Mouse (Mus musculus) embryonic facial prominence, embryonic 12.5 days (tissue): ENCODE data around the gene Kif18b. TPM values are rescaled to one million over a fixed set of nuclear protein-coding genes. Genes with fewer than 3 reads are reported as not detected.

Experiments used
- ATAC-seq: fragments of 200-750 bp; cut with Nextera tagmentation; 2 replicates; pipeline ENCODE4 v1.8.0; 2017; ENCODE audit not compliant: insufficient number of reproducible peaks, insufficient read depth, low FRiP score, low TSS enrichment
- H3K27ac ChIP-seq: fragments of 300-500 bp; sonication (generic); 2 replicates; pipeline ENCODE4 v1.5.1; 2016; ENCODE audit warnings: mild to moderate bottlenecking
- H3K27me3 ChIP-seq: fragments of 300-500 bp; sonication (generic); 2 replicates; pipeline ENCODE4 v1.6.1; 2016; ENCODE audit warnings: mild to moderate bottlenecking, moderate library complexity
- H3K36me3 ChIP-seq: fragments of 300-500 bp; sonication (generic); 2 replicates; pipeline ENCODE4 v1.6.1; 2016; ENCODE audit warnings: mild to moderate bottlenecking
- H3K4me1 ChIP-seq: fragments of 300-500 bp; sonication (generic); 2 replicates; pipeline ENCODE4 v1.6.1; 2016
- H3K4me2 ChIP-seq: fragments of 300-500 bp; sonication (generic); replicated peaks from 2 replicates; pipeline ENCODE4 v1.6.1; 2016; ENCODE audit warnings: mild to moderate bottlenecking, moderate library complexity
- H3K4me3 ChIP-seq: fragments of 300-500 bp; sonication (generic); 2 replicates; pipeline ENCODE4 v1.5.1; 2016; ENCODE audit warnings: mild to moderate bottlenecking
- H3K9ac ChIP-seq: fragments of 300-500 bp; sonication (generic); 2 replicates; pipeline ENCODE4 v1.6.1; 2016; ENCODE audit warnings: mild to moderate bottlenecking, moderate library complexity
- H3K9me3 ChIP-seq: fragments of 300-500 bp; sonication (generic); 2 replicates; pipeline ENCODE4 v1.6.1; 2016; ENCODE audit warnings: mild to moderate bottlenecking, moderate library complexity
- WGBS: fragments of 180-500 bp; shearing (Covaris S2); methylation state at CpG from one replicate; pipeline ENCODE4 v1.1.7; 2016; 5-methylcytosine and 5-hydroxymethylcytosine counted together
- polyA plus RNA-seq: library from polyadenylated mRNA; unstranded; fragments of >200 nt; fragmentation: Nextera tagmentation; extraction: Ambion mirVana; gene quantifications from 2 replicates; pipeline ENCODE4 v1.2.1, GENCODE M21; 2016

The Kif18b gene
- polyA plus RNA-seq, 1 experiment from 2014 or later = 10.6 TPM

GRCm38 (mm10) chr11:102895779-102896178 is 29.1 kb downstream of the Kif18b start:
- H3K9ac ChIP-seq = no peak overlapping the region
- no peak overlapping the region for H3K27ac ChIP-seq
- no peaks in the 10 kb centered on the region for H3K36me3 ChIP-seq
- 0 out of 2 replicates have a peak, but pooled peaks cover 4% of the 10 kb centered on the region for H3K4me1 ChIP-seq
- no peak overlapping the region for H3K4me3 ChIP-seq
- no peak overlapping the region for H3K4me2 ChIP-seq
- ATAC-seq = no peak
- peaks cover 46% of the 10 kb centered on the region for H3K27me3 ChIP-seq
- 79% methylated on average over 9 of the region's 9 CpGs for WGBS
- H3K9me3 ChIP-seq = no peaks in the 10 kb centered on the region

- Histone ChIP-seq H3K4me3 (no peak overlapping the region), H3K27me3 (peaks cover 46% of the 10 kb centered on the region)
- WGBS = 84% methylated on average over 4 of the region's 4 CpGs
Observed at GRCm38 (mm10) chr11:102894716-102895115, 30.2 kb downstream of the Kif18b start.

GRCm38 (mm10) chr11:102893015-102893651 is 31.8 kb downstream of the Kif18b start:
- 2% methylated on average over 43 of the region's 43 CpGs for WGBS
- Histone ChIP-seq H3K9ac (peak overlapping the region; percentile 41), H3K36me3 (no peaks in the 10 kb centered on the region), H3K4me1 (0 out of 2 replicates have a peak, but pooled peaks cover 6% of the 10 kb centered on the region), H3K4me3 (peak overlapping the region; percentile 37), H3K9me3 (no peaks in the 10 kb centered on the region), H3K27ac (no peak overlapping the region), H3K27me3 (peaks cover 49% of the 10 kb centered on the region), H3K4me2 (peak overlapping the region; percentile 58)
- ATAC-seq = peak; percentile 72; the same call in 1 of the 2 replicates

More at GRCm38 (mm10) chr11:102894716-102895115, 30.2 kb downstream of the Kif18b start:
- Histone ChIP-seq H3K36me3 (no peaks in the 10 kb centered on the region), H3K9ac (no peak overlapping the region), H3K4me1 (0 out of 2 replicates have a peak, but pooled peaks cover 4% of the 10 kb centered on the region), H3K27ac (no peak overlapping the region), H3K4me2 (no peak overlapping the region), H3K9me3 (no peaks in the 10 kb centered on the region)
- ATAC-seq = no peak

GRCm38 (mm10) chr11:102890096-102890495 is 34.8 kb downstream of the Kif18b start:
- H3K9ac ChIP-seq = no peak overlapping the region
- 60% methylated on average over 5 of the region's 5 CpGs for WGBS
- peaks cover 32% of the 10 kb centered on the region for H3K27me3 ChIP-seq
- no peak overlapping the region for H3K27ac ChIP-seq
- H3K4me1 ChIP-seq = 0 out of 2 replicates have a peak, but pooled peaks cover 9% of the 10 kb centered on the region
- no peaks in the 10 kb centered on the region for H3K36me3 ChIP-seq
- no peaks in the 10 kb centered on the region for H3K9me3 ChIP-seq
- ATAC-seq = no peak
- no peak overlapping the region for H3K4me3 ChIP-seq
- no peak overlapping the region for H3K4me2 ChIP-seq

- Histone ChIP-seq H3K27me3 (peaks cover 18% of the 10 kb centered on the region), H3K4me3 (no peak overlapping the region), H3K36me3 (no peaks in the 10 kb centered on the region), H3K9ac (no peak overlapping the region), H3K4me1 (0 out of 2 replicates have a peak, but pooled peaks cover 5% of the 10 kb centered on the region), H3K9me3 (no peaks in the 10 kb centered on the region), H3K4me2 (no peak overlapping the region), H3K27ac (no peak overlapping the region)
- no peak for ATAC-seq
- WGBS = 43% methylated on average over 3 of the region's 3 CpGs
Observed at GRCm38 (mm10) chr11:102888135-102888534, 36.8 kb downstream of the Kif18b start.

GRCm38 (mm10) chr11:102887433-102887832 is 37.5 kb downstream of the Kif18b start:
- no peak overlapping the region for H3K4me2 ChIP-seq
- H3K4me1 ChIP-seq = 0 out of 2 replicates have a peak, but pooled peaks cover 5% of the 10 kb centered on the region
- H3K27me3 ChIP-seq = peaks cover 11% of the 10 kb centered on the region
- 88% methylated on average over 5 of the region's 5 CpGs for whole genome bisulfite sequencing
- H3K4me3 ChIP-seq = no peak overlapping the region
- H3K9me3 ChIP-seq = no peaks in the 10 kb centered on the region
- no peak overlapping the region for H3K27ac ChIP-seq
- no peak overlapping the region for H3K9ac ChIP-seq
- no peak for ATAC-seq
- H3K36me3 ChIP-seq = no peaks in the 10 kb centered on the region

- H3K4me1 ChIP-seq = peaks cover 15% of the 10 kb centered on the region
- no peak within 1 kb of the TSS for H3K4me3 ChIP-seq
- no peak within 1 kb of the TSS for H3K27ac ChIP-seq
- ATAC-seq = no peak
- WGBS = 58% methylated on average over 10 of the region's 10 CpGs
- no peaks in the 10 kb centered on the region for H3K36me3 ChIP-seq
- H3K9me3 ChIP-seq = no peaks in the 10 kb centered on the region
- H3K27me3 ChIP-seq = peaks cover 3% of the 10 kb centered on the region
- no peak within 1 kb of the TSS for H3K9ac ChIP-seq
- no peak within 1 kb of the TSS for H3K4me2 ChIP-seq
Observed at GRCm38 (mm10) chr11:102884616-102885219, 40.2 kb downstream of the Kif18b start, which contains the start of gene Fam187a. Gene Fam187a, plus strand, starts transcription at chr11:102885169.

GRCm38 (mm10) chr11:102881314-102882198 is 43.4 kb downstream of the Kif18b start:
- Histone ChIP-seq H3K27me3 (no peaks in the 10 kb centered on the region; the same call in 1 of the 2 replicates), H3K4me3 (peak overlapping the region; percentile 74), H3K27ac (peak overlapping the region; percentile 80), H3K4me2 (peak overlapping the region; percentile 75), H3K9ac (peak overlapping the region; percentile 85), H3K4me1 (peaks cover 15% of the 10 kb centered on the region), H3K9me3 (no peaks in the 10 kb centered on the region), H3K36me3 (peaks cover 9% of the 10 kb centered on the region)
- 15% methylated on average over 13 of the region's 13 CpGs for WGBS
- ATAC-seq = no peak

- no peaks in the 10 kb centered on the region for H3K27me3 ChIP-seq
- no peaks in the 10 kb centered on the region for H3K9me3 ChIP-seq
- WGBS = under 1% methylated on average over 62 of the region's 62 CpGs
- peak within 1 kb of the TSS; percentile 74 for H3K4me3 ChIP-seq
- peak; percentile 82 for ATAC-seq
- peaks cover 15% of the 10 kb centered on the region for H3K4me1 ChIP-seq
- H3K9ac ChIP-seq = peak within 1 kb of the TSS; percentile 85
- H3K36me3 ChIP-seq = peaks cover 15% of the 10 kb centered on the region
- H3K4me2 ChIP-seq = peak within 1 kb of the TSS; percentile 75
- peak within 1 kb of the TSS; percentile 80 for H3K27ac ChIP-seq
Observed at GRCm38 (mm10) chr11:102880585-102881313, 44.2 kb downstream of the Kif18b start, which contains the start of the genes Eftud2 and Ccdc103. Gene Eftud2, minus strand, starts transcription at chr11:102880985. Gene Ccdc103, plus strand, starts transcription at chr11:102881204.

- Histone ChIP-seq H3K9me3 (no peaks in the 10 kb centered on the region), H3K36me3 (peaks cover 25% of the 10 kb centered on the region), H3K27me3 (no peaks in the 10 kb centered on the region), H3K4me1 (peaks cover 15% of the 10 kb centered on the region), H3K4me2 (peak overlapping the region; percentile 75), H3K27ac (no peak overlapping the region), H3K9ac (peak overlapping the region; percentile 85; the same call in 1 of the 2 replicates), H3K4me3 (peak overlapping the region; percentile 74; the same call in 1 of the 2 replicates)
- WGBS = 77% methylated on average over 2 of the region's 2 CpGs
- no peak for ATAC-seq
Observed at GRCm38 (mm10) chr11:102879558-102879957, 45.4 kb downstream of the Kif18b start.
